ENCODE assay signal across 11 mouse cellular contexts in genomic region chr8:3956037-3956436, GRCm38 (mm10). TPM values are rescaled to one million over a fixed set of nuclear protein-coding genes. Genes with fewer than 3 reads are reported as not detected.
DNase-seq lines count a peak whose midpoint lies in the region; ATAC-seq and TF ChIP-seq lines count a peak whose summit lies in the region.
"Had no signal": no experiment of that assay in that cellular context is flagged by ENCODE, and none has a peak within 500 bp of the region (broad histone marks: within the 10 kb centered on the region; RNA-seq: fewer than 3 reads in every experiment).

No protein-coding gene starts in this region.

- 0 out of 2 replicates have a peak, but pooled peaks have one; percentile 5 for TF ChIP-seq CTCF in forebrain, postnatal 0 days (IDR thresholded peaks at IDR 0.05; ENCODE audit: low read depth)

- no peak overlapping the region for H3K9ac ChIP-seq in forebrain, postnatal 0 days
- H3K9ac ChIP-seq in forebrain, embryonic 11.5 days (ENCODE audit: low read length), result no peak overlapping the region
- no peak overlapping the region for H3K9ac ChIP-seq in forebrain, embryonic 16.5 days (replicated peaks; ENCODE audit: low read depth, low read length)
- H3K9ac ChIP-seq in hindbrain, embryonic 13.5 days, result no peak overlapping the region
- H3K9ac ChIP-seq: heart, embryonic 13.5 days had no signal

- H3K9me3 ChIP-seq in forebrain, postnatal 0 days (ENCODE audit: low read length), result peaks cover 5% of the 10 kb centered on the region; the same call in 1 of the 2 replicates
- peaks cover 5% of the 10 kb centered on the region for H3K9me3 ChIP-seq in forebrain, embryonic 11.5 days (ENCODE audit: control insufficient read depth, low read length)
- peaks cover 9% of the 10 kb centered on the region for H3K9me3 ChIP-seq in forebrain, embryonic 16.5 days (ENCODE audit: control insufficient read depth, low read length)
- peaks cover 22% of the 10 kb centered on the region for H3K9me3 ChIP-seq in hindbrain, embryonic 13.5 days

- no peaks in the 10 kb centered on the region for H3K27me3 ChIP-seq in forebrain, postnatal 0 days (ENCODE audit: insufficient read depth, low read length)
- no peaks in the 10 kb centered on the region for H3K27me3 ChIP-seq in forebrain, embryonic 11.5 days (ENCODE audit: control insufficient read depth, insufficient read depth, low read length)
- H3K27me3 ChIP-seq in forebrain, embryonic 16.5 days (replicated peaks; ENCODE audit: control insufficient read depth, insufficient read depth, low read length), result no peaks in the 10 kb centered on the region
- no peaks in the 10 kb centered on the region for H3K27me3 ChIP-seq in hindbrain, embryonic 13.5 days
- H3K27me3 ChIP-seq: heart, embryonic 13.5 days; megakaryocyte, embryonic 14.5 days had no signal

- H3K36me3 ChIP-seq in forebrain, postnatal 0 days (ENCODE audit: insufficient read depth), result no peaks in the 10 kb centered on the region
- H3K36me3 ChIP-seq in forebrain, embryonic 11.5 days (ENCODE audit: control insufficient read depth, insufficient read depth, low read length), result no peaks in the 10 kb centered on the region
- no peaks in the 10 kb centered on the region for H3K36me3 ChIP-seq in forebrain, embryonic 16.5 days (ENCODE audit: control insufficient read depth, insufficient read depth)
- H3K36me3 ChIP-seq in hindbrain, embryonic 13.5 days, result no peaks in the 10 kb centered on the region
- H3K36me3 ChIP-seq: heart, embryonic 13.5 days had no signal

- DNase-seq in forebrain, postnatal 0 days, result no peak
- no peak for DNase-seq in forebrain, embryonic 11.5 days (ENCODE audit: low spot score)
- peak; percentile 5 for DNase-seq in urinary bladder, postnatal 14 days (ENCODE audit: low spot score)
- DNase-seq in urinary bladder, adult 2 months (ENCODE audit: low spot score), result no peak
- DNase-seq in heart, postnatal 4 days, result peak; percentile 35

- ATAC-seq in forebrain, postnatal 0 days, result no peak
- no peak for ATAC-seq in forebrain, embryonic 11.5 days (replicated peaks; ENCODE audit: low FRiP score)
- peak; percentile 69 for ATAC-seq in megakaryocyte, adult 5-6 weeks (ENCODE audit: poor library complexity, severe bottlenecking)
- ATAC-seq in forebrain, embryonic 16.5 days, result no peak
- no peak for ATAC-seq in hindbrain, embryonic 13.5 days (ENCODE audit: low FRiP score)

- no peak overlapping the region for H3K4me3 ChIP-seq in forebrain, postnatal 0 days (ENCODE audit: low read depth, low read length)
- H3K4me3 ChIP-seq in forebrain, embryonic 11.5 days (ENCODE audit: low read depth, low read length), result no peak overlapping the region
- H3K4me3 ChIP-seq in forebrain, embryonic 16.5 days (replicated peaks; ENCODE audit: low read length), result no peak overlapping the region
- H3K4me3 ChIP-seq in hindbrain, embryonic 13.5 days, result no peak overlapping the region
- H3K4me3 ChIP-seq: heart, embryonic 13.5 days; megakaryocyte, embryonic 14.5 days had no signal

- WGBS in forebrain, postnatal 0 days, result 71% methylated on average over 1 of the region's 1 CpGs
- 89% methylated on average over 1 of the region's 1 CpGs for WGBS in forebrain, embryonic 11.5 days
- 67% methylated on average over 1 of the region's 1 CpGs for WGBS in forebrain, embryonic 16.5 days
- WGBS in hindbrain, embryonic 13.5 days, result 64% methylated on average over 1 of the region's 1 CpGs

- no peak overlapping the region for H3K27ac ChIP-seq in forebrain, postnatal 0 days (ENCODE audit: low read depth, low read length)
- no peak overlapping the region for H3K27ac ChIP-seq in forebrain, embryonic 11.5 days (ENCODE audit: low read depth, low read length)
- H3K27ac ChIP-seq in forebrain, embryonic 16.5 days (ENCODE audit: low read length), result no peak overlapping the region
- no peak overlapping the region for H3K27ac ChIP-seq in hindbrain, embryonic 13.5 days
- H3K27ac ChIP-seq: heart, embryonic 13.5 days had no signal

- no peak overlapping the region for H3K4me2 ChIP-seq in forebrain, postnatal 0 days (ENCODE audit: low read depth)
- H3K4me2 ChIP-seq in forebrain, embryonic 11.5 days (ENCODE audit: low read depth, low read length, severe bottlenecking), result no peak overlapping the region
- H3K4me2 ChIP-seq in forebrain, embryonic 16.5 days (ENCODE audit: low read length), result no peak overlapping the region
- no peak overlapping the region for H3K4me2 ChIP-seq in hindbrain, embryonic 13.5 days
- H3K4me2 ChIP-seq: heart, embryonic 13.5 days had no signal

- no peaks in the 10 kb centered on the region for H3K4me1 ChIP-seq in forebrain, postnatal 0 days (ENCODE audit: insufficient read depth)
- no peaks in the 10 kb centered on the region for H3K4me1 ChIP-seq in forebrain, embryonic 11.5 days (replicated peaks; ENCODE audit: control insufficient read depth, insufficient read depth, low read length)
- no peaks in the 10 kb centered on the region for H3K4me1 ChIP-seq in forebrain, embryonic 16.5 days (replicated peaks; ENCODE audit: control insufficient read depth, insufficient read depth, low read length)
- no peaks in the 10 kb centered on the region for H3K4me1 ChIP-seq in hindbrain, embryonic 13.5 days (replicated peaks)
- H3K4me1 ChIP-seq: heart, embryonic 13.5 days; megakaryocyte, embryonic 14.5 days had no signal

RNA-seq across cellular contexts. Expression of gene Cd209c, which starts 1.5 kb away (rescaled TPM):
- total RNA-seq in forebrain, postnatal 0 days (2014; rRNA removed), result not detected in 2 replicates
- polyA plus RNA-seq in forebrain, postnatal 0 days (2015; fragmentation: Nextera tagmentation; extraction: Ambion mirVana), result 0.15 and 0.16 TPM in 2 replicates
- 0.79 and 1.0 TPM in 2 replicates for polyA plus RNA-seq in forebrain, embryonic 11.5 days (2014; fragmentation: Nextera tagmentation; extraction: Ambion mirVana)
- 4.0 and 5.5 TPM in 2 replicates for polyA plus RNA-seq in urinary bladder, adult 2 months (2012; rRNA removed)
- total RNA-seq in heart, postnatal 4 days (2021), result not detected
- total RNA-seq in megakaryocyte, adult 5-6 weeks (2015), result 0.78 and 1.3 TPM in 2 replicates
- 0.70 and 3.7 TPM in 2 replicates for total RNA-seq in megakaryocyte, adult 5-6 weeks (2017)
- polyA plus RNA-seq in forebrain, embryonic 16.5 days (2015; fragmentation: Nextera tagmentation; extraction: Ambion mirVana), result 0.31 and 0.77 TPM in 2 replicates
- 0.36 and 0.81 TPM in 2 replicates for polyA plus RNA-seq in hindbrain, embryonic 13.5 days (2015; fragmentation: Nextera tagmentation; extraction: Ambion mirVana)

RNA-seq across cellular contexts. Expression of gene Cd209b, which starts 29.4 kb away (rescaled TPM):
- total RNA-seq in forebrain, postnatal 0 days (2014; rRNA removed), result not detected in 2 replicates
- polyA plus RNA-seq in forebrain, postnatal 0 days (2015; fragmentation: Nextera tagmentation; extraction: Ambion mirVana), result 0.18 TPM in 1 of 2 replicates, not detected in the other
- polyA plus RNA-seq in forebrain, embryonic 11.5 days (2014; fragmentation: Nextera tagmentation; extraction: Ambion mirVana), result not detected in 2 replicates
- polyA plus RNA-seq in urinary bladder, adult 2 months (2012; rRNA removed), result 3.2 and 4.7 TPM in 2 replicates
- not detected for total RNA-seq in heart, postnatal 4 days (2021)
- total RNA-seq in megakaryocyte, adult 5-6 weeks (2015), result 0.48 and 0.80 TPM in 2 replicates
- 0.51 TPM in 1 of 2 replicates, not detected in the other for total RNA-seq in megakaryocyte, adult 5-6 weeks (2017)
- not detected in 2 replicates for polyA plus RNA-seq in forebrain, embryonic 16.5 days (2015; fragmentation: Nextera tagmentation; extraction: Ambion mirVana)
- not detected in 2 replicates for polyA plus RNA-seq in hindbrain, embryonic 13.5 days (2015; fragmentation: Nextera tagmentation; extraction: Ambion mirVana)
- polyA plus RNA-seq: heart, embryonic 13.5 days; stomach, embryonic 16.5 days had no signal

Comparison
In these comparisons a context has a peak if more than half of its experiments do, and no peak if none do; other contexts are left out.
1. DNase-seq: peak in urinary bladder, postnatal 14 days (single experiment) and heart, postnatal 4 days (single experiment); none in forebrain, postnatal 0 days (single experiment), forebrain, embryonic 11.5 days (single experiment) and urinary bladder, adult 2 months (single experiment).